Mouse (Mus musculus) myocyte (in vitro differentiated cells): ENCODE data around the gene Gosr1.

Source experiments
- E2F4 ChIP-seq: IDR thresholded peaks from one replicate; pipeline ENCODE4 v1.6.1; 2011; ENCODE audit warnings: mild to moderate bottlenecking, control low read depth, moderate library complexity; ENCODE audit not compliant: insufficient read depth
- MAX ChIP-seq: IDR thresholded peaks from one replicate; pipeline ENCODE4 v1.6.1; 2011; ENCODE audit warnings: low read depth, mild to moderate bottlenecking, control low read depth
- TCF12 ChIP-seq: IDR thresholded peaks from one replicate; pipeline ENCODE4 v1.6.1; 2011; ENCODE audit warnings: mild to moderate bottlenecking, control low read depth; ENCODE audit not compliant: poor library complexity, insufficient read depth, severe bottlenecking

DNA sequence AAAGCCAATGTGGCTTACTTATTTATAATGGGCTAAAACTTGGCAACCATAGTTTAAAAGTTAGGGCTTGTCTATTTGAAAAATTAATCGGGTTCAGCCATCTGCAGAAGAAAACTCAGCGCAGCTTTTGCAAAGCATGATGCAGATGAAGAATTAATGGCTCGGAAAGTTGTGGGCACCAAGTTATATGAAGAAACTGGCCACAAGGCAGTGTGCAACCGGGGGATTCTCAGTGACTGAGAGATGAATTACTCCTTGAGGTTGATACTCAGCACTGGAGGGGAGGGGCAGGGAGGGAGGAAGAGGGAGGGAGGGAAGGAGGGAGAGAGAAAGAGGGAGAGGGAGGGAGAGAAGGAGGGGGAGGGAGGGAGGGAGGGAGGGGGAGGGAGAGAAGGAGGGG, 46.4 kb downstream of the Gosr1 start:
- TF ChIP-seq MAX (no peak), E2F4 (no peak), TCF12 (no peak)
